Mouse (Mus musculus): ENCODE data around the gene Rps6.
A peak's percentile ranks its signal among the peaks of the same experiment; 100 is the strongest.
"Not testable (repeated sequence)": the region's sequence is repeated elsewhere in the genome, so short reads cannot be mapped to it uniquely, and the experiment has no call there.

Rps6 gene

GRCm38 (mm10) chr4:86852018-86852417 lies 5.2 kb downstream of the Rps6 start:
- DNase-seq (ENCODE audit: low spot score), result no peak

- no peak for DNase-seq (ENCODE audit: low spot score)
Measured at GRCm38 (mm10) chr4:86851331-86851730, 5.9 kb downstream of the Rps6 start.

- no peak for DNase-seq (ENCODE audit: low spot score)
Measured at GRCm38 (mm10) chr4:86847246-86847645, 10.0 kb downstream of the Rps6 start.

- no peak for DNase-seq (ENCODE audit: low spot score)
Measured at GRCm38 (mm10) chr4:86845384-86845783, 11.8 kb downstream of the Rps6 start.

GRCm38 (mm10) chr4:86841141-86841540 lies 16.1 kb downstream of the Rps6 start:
- DNase-seq (ENCODE audit: low spot score), result not testable (repeated sequence)

- no peak for DNase-seq (ENCODE audit: low spot score)
Measured at GRCm38 (mm10) chr4:86831896-86832295, 25.3 kb downstream of the Rps6 start.

- DNase-seq (ENCODE audit: low spot score), result no peak
Measured at GRCm38 (mm10) chr4:86825143-86825542, 32.1 kb downstream of the Rps6 start.

- peak; percentile 68 for DNase-seq (ENCODE audit: low spot score)
Measured at GRCm38 (mm10) chr4:86823169-86823568, 34.0 kb downstream of the Rps6 start.

GRCm38 (mm10) chr4:86814850-86815249 lies 42.4 kb downstream of the Rps6 start:
- no peak for DNase-seq (ENCODE audit: low spot score)

- DNase-seq (ENCODE audit: low spot score), result peak; percentile 2
Measured at GRCm38 (mm10) chr4:86810604-86811003, 46.6 kb downstream of the Rps6 start.

Data from retina, embryonic 14.5 days (tissue).